Mouse (Mus musculus): ENCODE data around the gene Myh7b. TPM values are rescaled to one million over a fixed set of nuclear protein-coding genes. Genes with fewer than 3 reads are reported as not detected.

Gene Myh7b
- polyA plus RNA-seq, 1 experiment = 12.3 TPM

- H3K36me3 ChIP-seq (ENCODE audit: control insufficient read depth) = peaks cover 78% of the 10 kb centered on the region
- TF ChIP-seq TAL1 (IDR thresholded peaks at IDR 0.05; ENCODE audit: low read length) = no peak
- TF ChIP-seq GATA1 (IDR thresholded peaks at IDR 0.05; ENCODE audit: low read length) = no peak
- no peaks in the 10 kb centered on the region for H3K4me1 ChIP-seq (ENCODE audit: control insufficient read depth)
- no peaks in the 10 kb centered on the region for H3K27me3 ChIP-seq (ENCODE audit: control insufficient read depth)
- no peaks in the 10 kb centered on the region for H3K9me3 ChIP-seq (ENCODE audit: control insufficient read depth, low read length)
- no peak overlapping the region for H3K4me3 ChIP-seq (replicated peaks)
Measured at GRCm38 (mm10) chr2:155663097-155663496, 52.1 kb downstream of the Myh7b start.

DNA sequence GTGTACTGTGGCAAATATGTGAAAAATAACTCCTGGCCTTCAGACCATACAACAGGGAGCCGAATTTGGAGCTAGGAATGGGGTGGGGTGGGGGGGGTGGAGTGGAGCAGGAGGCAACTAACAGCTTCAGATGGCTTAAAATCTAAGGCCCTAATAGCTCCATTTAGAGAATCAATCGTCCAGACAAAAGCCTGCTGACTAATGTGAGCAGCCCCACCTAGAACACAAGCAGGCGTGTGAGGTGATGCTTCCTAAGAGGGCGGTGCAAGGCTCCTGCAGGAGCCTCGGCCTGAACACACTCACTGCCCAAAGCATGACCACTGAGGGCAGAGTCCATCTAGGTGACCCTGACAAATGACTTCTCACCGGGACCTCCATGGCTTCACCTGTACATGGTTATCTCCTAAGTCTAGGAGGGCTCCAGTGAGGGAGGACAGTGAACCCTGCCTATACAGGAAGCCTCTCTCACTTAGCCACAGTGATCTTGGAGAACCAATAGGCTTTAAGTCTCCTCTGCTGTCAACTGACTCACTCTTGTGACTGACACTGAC, 53.0 kb downstream of the Myh7b start:
- TF ChIP-seq GATA1 (IDR thresholded peaks at IDR 0.05; ENCODE audit: low read length) = no peak
- H3K36me3 ChIP-seq (ENCODE audit: control insufficient read depth) = peaks cover 75% of the 10 kb centered on the region

GRCm38 (mm10) chr2:155667881-155668280, 56.9 kb downstream of the Myh7b start:
- Histone ChIP-seq H3K4me3 (replicated peaks) (no peak overlapping the region), H3K36me3 (ENCODE audit: control insufficient read depth) (peaks cover 70% of the 10 kb centered on the region), H3K9me3 (ENCODE audit: control insufficient read depth, low read length) (no peaks in the 10 kb centered on the region), H3K4me1 (ENCODE audit: control insufficient read depth) (no peaks in the 10 kb centered on the region), H3K27me3 (ENCODE audit: control insufficient read depth) (no peaks in the 10 kb centered on the region)
- no peak for TF ChIP-seq TAL1 (IDR thresholded peaks at IDR 0.05; ENCODE audit: low read length)
- no peak for TF ChIP-seq GATA1 (IDR thresholded peaks at IDR 0.05; ENCODE audit: low read length)

More for the DNA sequence above, 53.0 kb downstream of the Myh7b start:
- H3K9me3 ChIP-seq (ENCODE audit: control insufficient read depth, low read length) = no peaks in the 10 kb centered on the region
- no peaks in the 10 kb centered on the region for H3K27me3 ChIP-seq (ENCODE audit: control insufficient read depth)
- H3K4me1 ChIP-seq (ENCODE audit: control insufficient read depth) = no peaks in the 10 kb centered on the region
- no peak overlapping the region for H3K4me3 ChIP-seq (replicated peaks)

- Histone ChIP-seq H3K4me3 (replicated peaks) (no peak overlapping the region), H3K27me3 (ENCODE audit: control insufficient read depth) (no peaks in the 10 kb centered on the region), H3K9me3 (ENCODE audit: control insufficient read depth, low read length) (no peaks in the 10 kb centered on the region), H3K36me3 (ENCODE audit: control insufficient read depth) (peaks cover 64% of the 10 kb centered on the region), H3K4me1 (ENCODE audit: control insufficient read depth) (no peaks in the 10 kb centered on the region)
- no peak for TF ChIP-seq TAL1 (IDR thresholded peaks at IDR 0.05; ENCODE audit: low read length)
- TF ChIP-seq GATA1 (IDR thresholded peaks at IDR 0.05; ENCODE audit: low read length) = no peak
Measured at GRCm38 (mm10) chr2:155668461-155668860, 57.4 kb downstream of the Myh7b start.

DNA sequence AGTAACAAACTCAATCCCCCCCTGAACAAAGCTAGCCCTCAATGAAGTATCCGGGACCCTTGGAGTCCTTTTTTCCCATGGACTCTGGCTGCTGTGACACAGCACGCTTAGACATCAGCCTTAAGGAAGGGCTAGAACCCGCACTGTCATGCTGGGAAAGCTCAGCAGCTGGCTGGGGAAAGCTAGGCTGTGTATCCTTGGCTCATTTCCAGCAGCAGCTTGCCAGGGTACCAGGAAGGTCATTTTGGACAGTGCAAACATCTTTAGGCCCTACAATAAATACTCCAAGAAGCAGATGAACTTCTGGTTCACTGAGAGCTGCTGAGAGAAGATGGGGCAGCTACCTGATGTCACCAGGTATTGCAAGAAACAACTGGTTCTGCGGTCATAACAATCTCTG, 60.2 kb downstream of the Myh7b start:
- Histone ChIP-seq H3K4me1 (ENCODE audit: control insufficient read depth) (no peaks in the 10 kb centered on the region; the same call in 1 of the 2 replicates), H3K36me3 (ENCODE audit: control insufficient read depth) (peaks cover 39% of the 10 kb centered on the region), H3K27me3 (ENCODE audit: control insufficient read depth) (no peaks in the 10 kb centered on the region), H3K9me3 (ENCODE audit: control insufficient read depth, low read length) (no peaks in the 10 kb centered on the region), H3K4me3 (replicated peaks) (no peak overlapping the region)
- TF ChIP-seq TAL1 (IDR thresholded peaks at IDR 0.05; ENCODE audit: low read length) = no peak

GRCm38 (mm10) chr2:155673546-155673945, 62.5 kb downstream of the Myh7b start:
- Histone ChIP-seq H3K4me3 (replicated peaks) (no peak overlapping the region), H3K36me3 (ENCODE audit: control insufficient read depth) (peaks cover 27% of the 10 kb centered on the region), H3K4me1 (ENCODE audit: control insufficient read depth) (no peaks in the 10 kb centered on the region; the same call in 1 of the 2 replicates), H3K27me3 (ENCODE audit: control insufficient read depth) (no peaks in the 10 kb centered on the region), H3K9me3 (ENCODE audit: control insufficient read depth, low read length) (no peaks in the 10 kb centered on the region)
- no peak for TF ChIP-seq GATA1 (IDR thresholded peaks at IDR 0.05; ENCODE audit: low read length)
- TF ChIP-seq TAL1 (IDR thresholded peaks at IDR 0.05; ENCODE audit: low read length) = no peak

DNA sequence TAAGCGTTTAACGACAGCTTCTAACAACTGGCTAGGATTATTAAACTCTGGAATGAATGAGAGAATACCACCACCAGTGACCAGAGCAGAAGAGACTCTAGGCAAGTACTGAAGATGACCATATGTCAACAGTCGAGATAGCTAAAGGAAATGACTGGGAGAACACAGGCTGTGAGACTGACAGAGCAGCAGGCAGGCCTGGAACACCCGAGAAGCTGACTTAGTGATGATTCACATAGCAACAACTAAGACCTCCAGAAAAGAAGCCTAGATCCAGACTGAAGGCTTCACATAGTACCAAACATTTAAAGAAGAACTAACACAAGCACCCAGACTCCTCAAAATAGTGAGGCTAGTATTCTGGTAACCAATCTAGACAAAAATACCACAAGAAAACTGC, 64.1 kb downstream of the Myh7b start:
- Histone ChIP-seq H3K36me3 (ENCODE audit: control insufficient read depth) (peaks cover 28% of the 10 kb centered on the region), H3K9me3 (ENCODE audit: control insufficient read depth, low read length) (no peaks in the 10 kb centered on the region), H3K4me1 (ENCODE audit: control insufficient read depth) (no peaks in the 10 kb centered on the region; the same call in 1 of the 2 replicates), H3K27me3 (ENCODE audit: control insufficient read depth) (no peaks in the 10 kb centered on the region), H3K4me3 (replicated peaks) (no peak overlapping the region)
- TF ChIP-seq GATA1 (IDR thresholded peaks at IDR 0.05; ENCODE audit: low read length) = no peak
- no peak for TF ChIP-seq TAL1 (IDR thresholded peaks at IDR 0.05; ENCODE audit: low read length)

DNA sequence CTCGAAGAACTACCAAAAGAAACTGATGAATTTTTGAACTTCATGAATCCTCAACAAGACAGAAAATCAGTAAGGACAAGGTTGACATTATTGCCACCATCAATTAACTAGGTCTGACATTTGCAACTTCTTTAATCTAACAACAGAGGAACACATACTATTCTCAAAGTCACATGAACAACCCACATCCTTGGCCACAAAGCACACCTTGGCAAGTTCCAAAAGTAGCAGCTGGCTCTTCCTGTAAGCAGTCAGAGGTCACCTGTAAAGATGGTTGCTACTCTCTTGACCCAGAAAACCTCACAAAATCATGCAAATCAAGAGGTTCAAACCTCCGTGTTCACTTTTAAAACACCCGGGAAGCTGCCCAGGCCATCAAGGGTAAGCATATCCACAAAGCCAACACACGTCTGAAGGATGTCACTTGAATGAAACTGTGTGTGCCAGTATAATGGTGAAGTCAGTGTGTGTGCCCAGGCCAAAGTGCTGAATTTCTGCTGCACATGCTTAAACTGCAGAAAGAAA, 68.6 kb downstream of the Myh7b start:
- Histone ChIP-seq H3K36me3 (ENCODE audit: control insufficient read depth) (peaks cover 6% of the 10 kb centered on the region), H3K27me3 (ENCODE audit: control insufficient read depth) (no peaks in the 10 kb centered on the region), H3K9me3 (ENCODE audit: control insufficient read depth, low read length) (no peaks in the 10 kb centered on the region), H3K4me3 (replicated peaks) (no peak overlapping the region), H3K4me1 (ENCODE audit: control insufficient read depth) (peaks cover 2% of the 10 kb centered on the region)
- TF ChIP-seq GATA1 (IDR thresholded peaks at IDR 0.05; ENCODE audit: low read length) (no peak), TAL1 (IDR thresholded peaks at IDR 0.05; ENCODE audit: low read length) (no peak)

DNA sequence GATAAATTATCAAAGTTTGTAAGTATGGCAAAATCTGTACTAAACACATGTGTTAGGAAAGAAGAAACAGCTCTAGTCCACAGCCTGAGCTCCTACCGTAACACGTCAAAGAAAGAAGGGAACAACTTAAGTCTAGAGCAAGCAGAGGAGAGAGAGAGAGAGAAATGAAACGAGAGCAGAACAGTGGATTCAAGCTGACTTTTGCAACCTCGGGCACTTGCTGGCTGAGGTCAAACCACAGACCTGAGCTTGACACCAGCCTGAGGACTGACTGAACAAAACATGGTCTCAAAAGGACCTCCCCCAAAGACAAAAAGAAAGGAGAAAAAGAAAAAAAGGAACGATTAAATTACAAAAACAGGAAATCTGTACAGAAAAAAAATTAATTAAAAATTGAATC, 69.6 kb downstream of the Myh7b start:
- H3K36me3 ChIP-seq (ENCODE audit: control insufficient read depth) = peaks cover 6% of the 10 kb centered on the region
- no peaks in the 10 kb centered on the region for H3K9me3 ChIP-seq (ENCODE audit: control insufficient read depth, low read length)
- H3K27me3 ChIP-seq (ENCODE audit: control insufficient read depth) = no peaks in the 10 kb centered on the region
- TF ChIP-seq GATA1 (IDR thresholded peaks at IDR 0.05; ENCODE audit: low read length) (no peak), TAL1 (IDR thresholded peaks at IDR 0.05; ENCODE audit: low read length) (no peak)
- H3K4me1 ChIP-seq (ENCODE audit: control insufficient read depth) = peaks cover 2% of the 10 kb centered on the region
- no peak overlapping the region for H3K4me3 ChIP-seq (replicated peaks)

- Histone ChIP-seq H3K4me3 (replicated peaks) (no peak overlapping the region), H3K36me3 (ENCODE audit: control insufficient read depth) (peaks cover 9% of the 10 kb centered on the region), H3K9me3 (ENCODE audit: control insufficient read depth, low read length) (no peaks in the 10 kb centered on the region), H3K27me3 (ENCODE audit: control insufficient read depth) (no peaks in the 10 kb centered on the region), H3K4me1 (ENCODE audit: control insufficient read depth) (peaks cover 2% of the 10 kb centered on the region)
- no peak for TF ChIP-seq TAL1 (IDR thresholded peaks at IDR 0.05; ENCODE audit: low read length)
- no peak for TF ChIP-seq GATA1 (IDR thresholded peaks at IDR 0.05; ENCODE audit: low read length)
Measured at GRCm38 (mm10) chr2:155681194-155681593, 70.2 kb downstream of the Myh7b start.

Data from erythroblast, embryonic 14.5 days (primary cell).